Mouse (Mus musculus): ENCODE results near the gene Rock2. TPM values are rescaled to one million over a fixed set of nuclear protein-coding genes. Genes with fewer than 3 reads are reported as not detected.

Gene Rock2
- total RNA-seq, 1 experiment from 2014 or later: 113 TPM

- peak; percentile 35 to 43 for ATAC-seq (replicated peaks in 1 of 2; ENCODE audit: insufficient read depth in 1 of 2, low FRiP score in 2 of 2, low TSS enrichment in 1 of 2, low read depth in 1 of 2, poor library complexity in 2 of 2, severe bottlenecking in 2 of 2)
These were observed 869 bp upstream of the Rock2 start for GRCm38 (mm10) chr12:16893656-16894395.

- ATAC-seq (replicated peaks in 1 of 2; ENCODE audit: insufficient read depth in 1 of 2, low FRiP score in 2 of 2, low TSS enrichment in 1 of 2, low read depth in 1 of 2, poor library complexity in 2 of 2, severe bottlenecking in 2 of 2): peak; percentile 20 to 23; a peak in 2 of 4 replicates
These were observed 680 bp downstream of the Rock2 start for GRCm38 (mm10) chr12:16895221-16895928.

GRCm38 (mm10) chr12:16896073-16896789 lies 1.5 kb downstream of the Rock2 start:
- no peak for ATAC-seq (replicated peaks in 1 of 2; ENCODE audit: insufficient read depth in 1 of 2, low FRiP score in 2 of 2, low TSS enrichment in 1 of 2, low read depth in 1 of 2, poor library complexity in 2 of 2, severe bottlenecking in 2 of 2)

GRCm38 (mm10) chr12:16897225-16897624 lies 2.5 kb downstream of the Rock2 start:
- no peak for ATAC-seq (replicated peaks in 1 of 2; ENCODE audit: insufficient read depth in 1 of 2, low FRiP score in 2 of 2, low TSS enrichment in 1 of 2, low read depth in 1 of 2, poor library complexity in 2 of 2, severe bottlenecking in 2 of 2)

GRCm38 (mm10) chr12:16898221-16898620 lies 3.5 kb downstream of the Rock2 start:
- ATAC-seq (replicated peaks in 1 of 2; ENCODE audit: insufficient read depth in 1 of 2, low FRiP score in 2 of 2, low TSS enrichment in 1 of 2, low read depth in 1 of 2, poor library complexity in 2 of 2, severe bottlenecking in 2 of 2): no peak

- no peak for ATAC-seq (replicated peaks in 1 of 2; ENCODE audit: insufficient read depth in 1 of 2, low FRiP score in 2 of 2, low TSS enrichment in 1 of 2, low read depth in 1 of 2, poor library complexity in 2 of 2, severe bottlenecking in 2 of 2)
These were observed 4.1 kb downstream of the Rock2 start for GRCm38 (mm10) chr12:16898790-16899189.

- 0 out of 4 replicates have a peak, but pooled peaks of 1 of the 2 experiments have one; percentile 20 for ATAC-seq (replicated peaks in 1 of 2; ENCODE audit: insufficient read depth in 1 of 2, low FRiP score in 2 of 2, low TSS enrichment in 1 of 2, low read depth in 1 of 2, poor library complexity in 2 of 2, severe bottlenecking in 2 of 2)
These were observed 6.0 kb downstream of the Rock2 start for GRCm38 (mm10) chr12:16900625-16901222.

GRCm38 (mm10) chr12:16903949-16904635 lies 9.4 kb downstream of the Rock2 start:
- ATAC-seq (replicated peaks in 1 of 2; ENCODE audit: insufficient read depth in 1 of 2, low FRiP score in 2 of 2, low TSS enrichment in 1 of 2, low read depth in 1 of 2, poor library complexity in 2 of 2, severe bottlenecking in 2 of 2): no peak; a peak in 1 of 4 replicates

- ATAC-seq (replicated peaks in 1 of 2; ENCODE audit: insufficient read depth in 1 of 2, low FRiP score in 2 of 2, low TSS enrichment in 1 of 2, low read depth in 1 of 2, poor library complexity in 2 of 2, severe bottlenecking in 2 of 2): no peak
These were observed 12.7 kb downstream of the Rock2 start for GRCm38 (mm10) chr12:16907282-16907846.

- ATAC-seq (replicated peaks in 1 of 2; ENCODE audit: insufficient read depth in 1 of 2, low FRiP score in 2 of 2, low TSS enrichment in 1 of 2, low read depth in 1 of 2, poor library complexity in 2 of 2, severe bottlenecking in 2 of 2): no peak
These were observed 13.4 kb downstream of the Rock2 start for GRCm38 (mm10) chr12:16907953-16908648.

- no peak for ATAC-seq (replicated peaks in 1 of 2; ENCODE audit: insufficient read depth in 1 of 2, low FRiP score in 2 of 2, low TSS enrichment in 1 of 2, low read depth in 1 of 2, poor library complexity in 2 of 2, severe bottlenecking in 2 of 2)
These were observed 16.8 kb downstream of the Rock2 start for GRCm38 (mm10) chr12:16911524-16911923.

- no peak for ATAC-seq (replicated peaks in 1 of 2; ENCODE audit: insufficient read depth in 1 of 2, low FRiP score in 2 of 2, low TSS enrichment in 1 of 2, low read depth in 1 of 2, poor library complexity in 2 of 2, severe bottlenecking in 2 of 2)
These were observed 17.9 kb downstream of the Rock2 start for GRCm38 (mm10) chr12:16912600-16912999.

- ATAC-seq (replicated peaks in 1 of 2; ENCODE audit: insufficient read depth in 1 of 2, low FRiP score in 2 of 2, low TSS enrichment in 1 of 2, low read depth in 1 of 2, poor library complexity in 2 of 2, severe bottlenecking in 2 of 2): 0 out of 4 replicates have a peak, but pooled peaks of 1 of the 2 experiments have one; percentile 37
These were observed 25.6 kb downstream of the Rock2 start for GRCm38 (mm10) chr12:16920186-16920860.

GRCm38 (mm10) chr12:16927889-16928288 lies 33.2 kb downstream of the Rock2 start:
- ATAC-seq (replicated peaks in 1 of 2; ENCODE audit: insufficient read depth in 1 of 2, low FRiP score in 2 of 2, low TSS enrichment in 1 of 2, low read depth in 1 of 2, poor library complexity in 2 of 2, severe bottlenecking in 2 of 2): no peak

GRCm38 (mm10) chr12:16934423-16934822 lies 39.7 kb downstream of the Rock2 start:
- ATAC-seq (replicated peaks in 1 of 2; ENCODE audit: insufficient read depth in 1 of 2, low FRiP score in 2 of 2, low TSS enrichment in 1 of 2, low read depth in 1 of 2, poor library complexity in 2 of 2, severe bottlenecking in 2 of 2): peak in 1 of 2 experiments; percentile 37; a peak in 2 of 4 replicates

- no peak for ATAC-seq (replicated peaks in 1 of 2; ENCODE audit: insufficient read depth in 1 of 2, low FRiP score in 2 of 2, low TSS enrichment in 1 of 2, low read depth in 1 of 2, poor library complexity in 2 of 2, severe bottlenecking in 2 of 2)
These were observed 47.3 kb downstream of the Rock2 start for GRCm38 (mm10) chr12:16941976-16942375.
